Mouse (Mus musculus): Measurements from ENCODE around the gene Rgp1.
A peak's percentile ranks its signal among the peaks of the same experiment; 100 is the strongest.

Gene Rgp1

DNA sequence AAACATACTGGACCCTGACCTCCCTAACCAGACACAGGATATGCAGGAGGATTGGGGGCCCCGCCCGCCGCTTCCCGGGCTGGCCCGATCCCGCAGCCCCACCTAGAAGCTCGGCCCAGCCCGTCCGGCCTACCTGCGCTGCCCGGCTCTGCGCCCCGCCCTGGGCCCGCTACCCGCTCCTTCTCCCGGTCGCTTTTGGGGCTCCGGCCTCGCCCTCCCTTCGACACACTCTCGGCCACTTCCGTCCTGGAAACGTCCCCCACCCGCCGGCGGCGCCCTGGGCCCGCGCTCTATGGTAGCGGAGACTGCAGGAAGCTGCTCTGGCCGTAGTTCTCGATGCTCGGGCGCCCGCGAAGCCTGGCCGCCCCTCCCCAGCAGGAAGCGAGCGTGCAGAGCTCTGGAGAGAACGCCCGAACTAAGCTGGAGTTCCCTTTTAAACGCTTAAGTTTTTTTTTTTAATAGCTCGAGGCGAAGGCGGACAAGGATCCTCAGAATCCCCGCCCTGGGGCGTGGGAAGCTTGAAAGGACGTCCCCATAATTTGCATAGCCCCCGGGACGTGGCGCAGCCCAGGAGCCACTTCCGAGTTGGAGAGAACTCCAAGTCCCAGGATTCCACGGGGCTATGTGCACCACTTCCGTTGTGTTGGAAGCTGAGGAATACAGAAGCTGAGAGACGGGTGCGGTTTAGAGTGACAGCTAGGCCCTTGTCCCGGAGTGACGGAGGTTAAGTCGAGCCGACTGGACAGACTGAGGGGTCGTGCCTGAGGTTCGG is 16.3 kb upstream of the Rgp1 start, which contains the start of the genes Creb3 and Tln1:
Gene Creb3, plus strand, starts transcription at position 336 of the 772 bp plus-strand sequence.
Gene Tln1, minus strand, starts transcription at position 695 of the 772 bp plus-strand sequence.
- peak; percentile 89 to 90 for DNase-seq (ENCODE audit: low spot score in 2 of 2)

DNA sequence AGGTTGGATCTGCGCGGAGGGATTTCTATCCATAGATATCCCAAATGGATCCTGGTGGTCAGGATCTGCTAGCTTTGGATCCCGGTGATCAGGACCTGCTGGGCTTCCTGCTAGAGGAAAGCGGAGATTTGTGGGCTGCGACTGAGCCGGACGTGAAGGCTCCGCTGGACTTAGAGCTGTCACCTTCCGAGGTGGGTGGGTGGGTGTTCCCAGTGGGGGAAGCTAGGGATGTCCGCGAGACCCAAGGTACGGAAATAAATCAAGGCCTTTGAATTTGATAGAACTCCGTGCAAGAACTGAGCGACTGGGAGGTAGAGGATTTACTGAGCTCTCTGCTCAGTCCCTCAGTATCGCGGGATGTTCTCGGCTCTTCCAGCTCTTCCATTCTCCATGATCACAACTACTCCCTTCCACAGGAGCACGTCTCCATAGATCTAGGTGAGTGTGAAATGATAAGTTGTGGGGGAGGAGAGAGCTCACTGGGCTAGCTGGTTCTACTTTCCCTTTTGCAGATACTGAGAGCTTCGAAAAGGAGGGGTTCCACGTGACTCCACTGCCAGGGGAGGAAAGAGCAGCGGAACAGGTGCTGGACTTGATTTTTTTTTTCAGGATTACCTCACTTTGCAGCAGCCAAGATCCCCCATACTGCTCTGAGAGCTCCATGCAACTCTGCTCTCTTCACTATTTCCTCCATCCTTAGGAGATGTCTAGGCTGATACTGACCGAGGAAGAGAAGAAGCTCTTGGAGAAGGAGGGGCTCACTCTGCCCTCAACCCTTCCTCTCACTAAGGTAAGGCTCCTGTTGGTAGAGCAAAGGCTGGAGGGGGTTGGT is 15.5 kb upstream of the Rgp1 start:
- DNase-seq (ENCODE audit: low spot score in 2 of 2): no peak

DNA sequence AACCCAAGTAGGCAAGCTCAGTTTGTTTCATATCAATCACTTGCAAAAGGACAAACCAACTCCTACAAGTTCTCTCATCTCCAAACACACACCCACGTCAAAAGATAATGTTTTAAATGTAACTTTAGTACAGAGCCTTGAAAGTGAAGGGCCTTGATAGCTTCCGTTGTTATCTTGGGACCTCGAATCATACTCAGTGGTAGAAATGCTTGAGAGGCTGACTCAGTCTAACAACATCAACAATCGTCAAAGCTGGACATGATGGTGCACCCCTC is 15.0 kb upstream of the Rgp1 start:
- no peak for DNase-seq (ENCODE audit: low spot score in 2 of 2)

DNA sequence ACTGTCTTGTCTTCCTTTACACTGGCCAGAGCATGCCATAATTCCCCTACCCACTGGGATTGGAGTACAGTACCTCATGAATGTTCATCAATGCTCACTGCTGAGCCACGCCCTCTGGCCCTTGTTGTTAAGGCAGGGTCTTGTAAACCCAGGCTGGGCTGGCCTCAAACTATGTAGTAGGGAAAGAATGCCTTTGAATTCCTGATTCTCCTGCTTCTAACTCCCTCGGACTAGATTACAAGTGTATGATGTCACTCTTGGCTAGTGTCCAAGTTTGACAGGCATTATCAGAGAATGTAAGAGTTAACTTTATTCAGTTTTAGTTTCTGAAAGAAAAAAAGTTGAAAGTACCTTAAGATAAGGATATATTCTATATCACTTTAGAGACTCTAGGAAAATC is 14.3 kb upstream of the Rgp1 start:
- no peak for DNase-seq (ENCODE audit: low spot score in 2 of 2)

DNA sequence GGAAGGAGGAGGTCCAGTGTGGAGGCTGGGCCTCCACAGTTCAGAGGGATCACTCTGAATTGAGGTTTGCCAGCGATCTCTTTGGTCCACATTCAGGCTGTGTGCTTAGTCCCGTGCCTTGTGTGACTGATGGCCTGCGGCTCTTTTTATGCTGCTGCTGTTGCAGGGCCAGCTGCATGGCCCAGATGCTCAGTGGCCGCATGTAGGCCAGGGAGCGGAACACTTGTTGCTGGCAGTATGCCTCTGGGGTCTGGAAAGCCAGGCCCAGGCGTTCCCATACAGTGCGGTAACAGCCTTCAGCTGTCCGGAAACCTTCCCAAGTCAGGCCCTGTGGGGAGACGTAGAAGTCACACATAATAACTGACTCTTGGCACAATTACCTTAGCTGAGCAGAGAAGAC is 11.4 kb upstream of the Rgp1 start:
- no peak for DNase-seq (ENCODE audit: low spot score in 2 of 2)

DNA sequence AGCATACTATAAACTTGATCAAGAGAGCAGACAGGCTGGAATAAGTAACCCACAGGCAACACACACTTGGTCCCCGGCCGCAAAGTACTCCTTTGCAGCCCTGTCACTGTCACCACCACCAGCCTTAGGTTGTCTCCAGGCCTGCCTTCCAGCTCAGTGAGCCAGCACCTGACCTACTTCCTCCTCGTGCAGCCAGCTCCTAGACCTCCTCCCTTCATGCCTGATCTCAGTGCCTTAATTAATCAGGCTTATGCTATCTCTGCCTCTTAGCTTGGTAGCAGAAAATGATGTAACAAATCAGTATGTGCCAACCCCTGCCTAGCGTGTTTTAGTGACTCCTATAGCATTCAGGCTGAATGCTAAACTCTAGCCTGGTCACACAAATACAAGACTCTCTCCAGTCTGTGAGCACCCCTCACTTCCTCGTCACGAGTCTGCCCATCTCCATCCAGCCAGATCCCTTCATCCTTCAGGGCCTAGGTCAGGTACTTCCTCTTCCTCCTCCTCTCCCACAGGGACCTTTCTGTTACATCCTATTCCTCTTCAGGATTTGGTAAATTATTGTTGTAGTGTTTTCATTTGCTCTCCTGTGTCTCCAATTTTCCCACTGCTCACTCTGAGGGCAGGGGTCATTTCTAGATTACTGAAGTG is 7.0 kb upstream of the Rgp1 start:
- DNase-seq (ENCODE audit: low spot score in 2 of 2): no peak

DNA sequence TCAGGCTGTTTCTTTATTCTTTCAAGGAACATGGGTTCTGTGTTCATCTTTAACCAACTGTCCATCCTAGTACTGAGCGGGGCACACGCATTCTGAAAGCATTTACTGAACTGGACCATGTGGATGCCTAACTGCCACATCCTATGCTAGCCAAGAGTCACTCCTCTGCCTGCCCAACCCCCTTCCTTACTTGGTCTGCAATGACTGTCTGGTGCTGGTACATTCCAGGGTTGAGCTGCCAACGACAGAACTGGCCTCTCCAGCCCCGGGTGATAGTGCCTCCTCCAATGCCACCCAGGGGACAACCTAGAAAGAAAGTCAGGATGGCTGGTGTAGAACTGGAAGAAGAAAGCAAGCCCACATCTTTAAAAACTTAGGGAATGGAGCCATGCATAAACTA is 5.0 kb upstream of the Rgp1 start:
- no peak for DNase-seq (ENCODE audit: low spot score in 2 of 2)

DNA sequence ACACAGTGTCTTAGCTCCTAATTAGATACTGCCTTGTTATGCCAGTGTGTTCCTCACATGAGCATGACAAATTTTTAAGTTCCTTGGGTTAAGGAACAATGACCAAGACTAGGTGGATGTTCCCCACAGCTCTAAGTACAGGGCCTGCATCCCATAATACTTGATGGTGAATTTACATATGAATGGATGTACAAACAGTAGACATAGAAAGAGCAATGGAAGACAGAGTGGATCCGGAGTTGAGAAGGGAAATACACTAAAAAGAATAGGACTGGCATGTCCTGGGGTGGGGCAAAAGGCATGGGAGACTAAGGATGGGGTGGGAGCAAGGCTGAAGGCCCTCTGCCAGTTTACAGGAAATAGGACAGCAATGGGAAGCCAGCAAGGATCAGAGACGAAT is 3.2 kb upstream of the Rgp1 start:
- no peak for DNase-seq (ENCODE audit: low spot score in 2 of 2)

DNA sequence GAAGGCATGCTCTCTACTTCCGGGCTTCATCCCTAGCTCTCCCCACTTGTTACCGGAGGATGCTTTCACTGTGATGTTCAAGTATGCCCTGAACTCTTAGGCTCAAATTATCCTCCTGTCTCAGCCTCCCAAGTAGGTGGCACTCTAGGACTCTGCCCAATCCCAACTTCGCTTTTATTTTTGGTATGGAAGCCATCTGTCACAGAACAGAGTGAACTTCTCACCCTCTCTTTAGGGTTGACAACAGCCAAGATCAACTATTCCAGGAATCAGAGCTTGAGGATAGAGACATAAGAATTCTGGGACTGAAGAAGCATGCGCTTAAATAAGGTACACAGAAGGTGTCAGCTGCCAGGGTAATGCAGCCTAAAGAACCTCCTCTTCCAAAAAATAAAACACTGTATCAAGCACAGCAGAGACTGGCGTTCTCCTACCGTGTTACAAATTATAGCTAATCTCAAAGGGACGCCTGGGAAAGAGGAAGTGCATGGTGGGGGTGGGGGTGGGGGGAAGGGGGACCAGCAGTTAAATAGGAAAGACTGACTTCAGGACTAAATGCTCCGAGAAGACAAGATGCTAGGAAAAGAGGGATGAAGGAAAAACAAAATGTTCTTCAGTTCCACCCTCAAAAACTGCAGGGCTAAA is 1.2 kb upstream of the Rgp1 start:
- no peak for DNase-seq (ENCODE audit: low spot score in 2 of 2)

DNA sequence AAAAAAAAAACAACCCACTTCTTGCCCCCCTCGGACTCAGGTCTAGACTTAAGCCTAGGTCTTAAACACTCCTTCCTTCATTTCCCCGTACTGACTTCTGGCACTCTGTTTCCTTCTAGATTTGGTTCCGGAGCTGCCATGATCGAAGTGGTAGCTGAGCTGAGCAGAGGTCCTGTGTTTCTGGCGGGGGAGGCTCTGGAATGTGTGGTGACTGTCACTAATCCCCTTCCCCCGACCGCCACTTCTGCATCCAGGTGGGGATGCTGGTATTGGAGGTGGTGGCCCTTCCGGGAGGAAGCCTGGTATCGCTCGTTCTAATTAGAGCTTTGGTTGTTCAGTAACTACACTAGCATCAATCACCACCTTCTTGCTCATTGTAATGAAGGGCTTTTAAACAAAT is 741 bp downstream of the Rgp1 start:
- DNase-seq (ENCODE audit: low spot score in 2 of 2): no peak

DNA sequence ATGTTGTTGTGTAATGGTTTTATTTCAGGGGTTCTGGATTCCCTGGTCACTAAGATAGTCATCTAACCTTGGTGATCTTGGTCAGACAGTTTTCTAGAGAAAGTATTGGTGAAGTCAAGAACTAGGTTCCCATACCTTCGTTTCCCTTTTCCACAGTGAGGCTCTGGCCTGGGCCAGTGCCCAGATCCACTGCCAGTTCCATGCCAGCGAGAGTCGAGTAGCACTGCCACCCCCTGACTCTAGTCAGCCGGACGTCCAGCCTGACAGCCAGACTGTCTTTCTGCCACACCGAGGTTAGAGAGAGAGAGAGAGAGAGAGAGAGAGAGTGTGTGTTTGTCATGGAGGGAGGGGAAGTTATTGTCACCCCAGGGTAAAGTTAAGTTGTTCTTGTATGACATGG is 1.2 kb downstream of the Rgp1 start:
- DNase-seq (ENCODE audit: low spot score in 2 of 2): no peak

DNA sequence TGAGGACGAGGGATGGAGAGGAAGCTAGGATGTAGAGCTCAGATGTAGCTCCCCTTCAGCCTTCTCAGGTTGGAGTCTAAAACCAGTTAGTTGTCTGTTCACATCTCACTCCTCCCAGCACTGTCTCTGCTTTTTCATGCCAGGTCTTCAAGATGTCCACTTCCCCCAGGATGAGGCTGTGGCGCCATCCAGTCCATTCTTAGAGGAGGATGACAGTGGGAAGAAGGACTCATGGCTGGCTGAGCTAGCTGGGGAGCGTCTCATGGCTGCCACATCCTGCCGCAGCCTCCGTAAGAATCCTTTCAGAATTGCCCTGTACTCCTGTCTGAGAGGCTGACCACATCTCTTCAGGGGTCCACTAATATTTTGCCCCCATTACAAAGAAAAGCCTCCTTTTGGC is 2.2 kb downstream of the Rgp1 start:
- no peak for DNase-seq (ENCODE audit: low spot score in 2 of 2)

DNA sequence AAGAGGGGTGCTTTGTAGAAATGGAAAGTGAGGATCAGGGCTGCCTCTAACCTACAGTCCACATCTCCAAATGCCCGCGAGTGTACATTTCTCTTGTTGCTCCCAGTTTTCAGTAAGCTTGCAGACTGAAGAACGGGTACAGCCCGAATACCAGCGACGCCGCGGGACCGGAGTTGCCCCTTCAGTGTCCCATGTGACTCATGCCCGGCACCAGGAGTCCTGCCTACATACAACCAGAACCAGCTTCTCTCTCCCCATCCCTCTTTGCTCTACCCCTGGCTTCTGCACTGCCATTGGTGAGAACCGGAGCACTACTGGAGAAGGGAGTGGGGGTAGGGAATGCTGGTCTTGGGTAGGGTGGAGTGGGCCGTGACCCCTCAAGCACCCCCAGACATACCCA is 2.9 kb downstream of the Rgp1 start:
- DNase-seq (ENCODE audit: low spot score in 2 of 2): no peak

DNA sequence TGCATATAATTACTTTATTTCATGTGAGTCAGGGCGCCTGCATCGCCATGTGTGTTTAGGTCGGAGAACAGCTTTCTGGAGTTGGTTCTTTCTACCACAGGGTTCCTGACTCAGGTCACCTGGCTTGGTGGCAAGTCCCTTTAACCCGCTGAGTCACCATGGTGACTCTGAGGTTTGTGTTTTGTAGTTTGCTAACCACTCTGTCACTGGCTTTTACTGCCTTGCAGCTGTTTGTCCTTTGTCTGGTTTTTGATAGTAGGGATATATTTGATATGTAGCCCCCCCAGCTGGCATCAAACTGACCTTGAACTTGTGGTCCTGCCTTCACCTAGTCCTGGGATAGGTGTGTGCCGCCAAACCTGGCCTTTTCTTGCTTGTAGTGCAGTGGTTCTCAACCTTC is 3.7 kb downstream of the Rgp1 start:
- DNase-seq (ENCODE audit: low spot score in 2 of 2): no peak

DNA sequence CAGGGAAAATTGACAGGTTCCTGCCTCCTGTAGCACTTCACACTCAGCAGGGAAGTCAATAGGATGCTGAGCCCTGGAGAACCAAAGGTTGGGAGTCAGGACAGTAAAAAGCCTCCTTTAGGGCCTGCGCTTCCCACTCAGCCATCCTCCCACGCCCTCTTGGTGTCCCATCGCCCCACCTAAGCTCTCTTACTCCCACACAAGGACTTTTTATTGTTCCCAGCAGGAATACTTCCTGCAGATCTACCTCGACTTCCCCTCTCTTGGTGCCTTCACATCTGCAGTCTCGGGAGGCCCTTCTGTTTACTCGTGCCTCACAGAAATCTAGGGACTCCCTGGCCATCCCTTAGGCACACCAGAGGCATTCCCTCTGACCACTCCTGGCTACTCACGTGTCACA is 4.9 kb downstream of the Rgp1 start:
- DNase-seq (ENCODE audit: low spot score in 2 of 2): no peak

DNA sequence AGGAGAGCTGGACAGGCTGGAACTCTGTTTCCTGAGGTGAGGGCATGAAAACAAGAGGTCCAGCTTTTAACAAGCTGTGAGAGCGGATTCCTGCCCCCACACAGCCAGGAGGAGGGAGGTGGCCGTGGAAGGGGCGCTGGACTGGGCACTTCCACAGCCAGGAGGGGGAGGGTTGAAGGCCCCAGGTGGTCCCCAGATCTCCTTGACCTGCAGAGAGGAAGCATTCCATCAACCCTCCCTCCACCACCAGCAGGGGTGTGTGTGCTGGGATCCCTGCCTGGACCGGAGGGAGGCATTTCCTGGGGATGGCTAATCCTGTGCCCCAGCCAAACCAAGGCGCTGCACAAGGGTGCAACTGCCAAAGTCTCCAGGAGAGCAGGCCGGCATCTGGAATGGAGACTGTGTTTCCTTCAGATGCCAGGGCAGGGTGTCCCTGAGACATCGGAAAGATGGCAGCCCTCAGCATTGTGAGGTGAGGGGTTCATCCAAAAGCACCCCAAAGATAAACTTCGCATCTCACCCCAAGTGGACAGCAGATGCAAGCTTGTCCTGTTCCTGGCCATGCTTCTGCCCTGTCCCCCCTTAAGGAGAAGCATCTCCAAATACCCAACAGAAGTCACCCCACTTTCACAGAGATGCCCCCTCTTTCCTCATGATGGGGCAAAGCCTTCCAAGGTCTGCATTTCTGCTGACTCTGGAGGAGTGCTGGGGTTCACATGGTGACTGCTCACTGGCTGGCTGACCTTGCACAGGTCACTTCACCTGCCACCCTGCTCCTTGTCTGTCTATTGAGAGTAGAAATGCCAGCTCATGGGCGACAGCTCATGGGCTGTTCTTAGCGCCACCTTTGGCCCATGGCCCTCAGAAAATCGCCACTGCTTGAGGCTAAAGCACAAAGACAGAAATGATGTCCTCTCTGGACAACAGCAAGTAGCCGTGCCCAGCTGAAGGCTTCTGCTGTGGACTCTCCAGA is 6.2 kb downstream of the Rgp1 start, which contains the start of gene Msmp:
Gene Msmp, minus strand, starts transcription at position 51 of the 973 bp plus-strand sequence.
- DNase-seq (ENCODE audit: low spot score in 2 of 2): no peak

DNA sequence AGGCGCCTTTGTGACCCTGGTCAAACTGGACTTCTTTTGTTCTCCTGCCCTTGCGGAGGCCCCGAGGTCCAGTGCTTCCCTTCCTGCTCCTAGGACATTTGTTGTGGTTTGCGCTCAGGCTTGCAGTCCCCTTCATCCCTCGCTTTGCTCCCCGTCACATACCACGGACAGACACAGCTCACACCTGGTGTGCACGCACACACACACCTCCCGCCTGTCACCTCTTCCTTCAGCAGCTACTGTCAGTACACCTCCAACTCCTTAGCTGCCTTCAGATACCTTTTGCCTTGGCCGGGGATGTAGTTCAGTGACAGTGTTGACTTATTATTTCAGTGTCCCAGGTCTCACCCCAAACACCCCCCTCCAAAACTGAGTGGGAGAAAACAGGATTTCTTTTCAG is 7.2 kb downstream of the Rgp1 start:
- no peak for DNase-seq (ENCODE audit: low spot score in 2 of 2)

DNA sequence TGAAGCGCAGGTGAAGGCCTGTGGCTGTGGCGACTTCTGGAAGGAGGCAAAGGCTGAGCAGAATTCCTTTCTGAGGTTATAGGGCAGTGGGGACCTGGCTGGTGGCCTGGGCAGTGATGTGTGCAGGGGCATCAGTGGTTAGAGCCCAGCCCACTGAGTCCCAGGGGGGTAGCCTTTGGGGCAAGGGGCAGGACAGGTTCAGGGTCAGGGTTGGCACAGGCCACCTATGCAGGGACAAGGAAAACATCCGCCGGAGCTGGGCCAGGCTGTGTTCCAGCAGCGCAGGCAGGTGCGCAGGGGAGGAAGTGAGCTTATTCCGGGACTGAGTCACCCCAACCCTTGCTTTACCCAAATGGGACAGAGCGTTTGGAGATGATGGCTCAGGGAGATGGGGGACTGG is 7.9 kb downstream of the Rgp1 start:
- DNase-seq (ENCODE audit: low spot score in 2 of 2): no peak

DNA sequence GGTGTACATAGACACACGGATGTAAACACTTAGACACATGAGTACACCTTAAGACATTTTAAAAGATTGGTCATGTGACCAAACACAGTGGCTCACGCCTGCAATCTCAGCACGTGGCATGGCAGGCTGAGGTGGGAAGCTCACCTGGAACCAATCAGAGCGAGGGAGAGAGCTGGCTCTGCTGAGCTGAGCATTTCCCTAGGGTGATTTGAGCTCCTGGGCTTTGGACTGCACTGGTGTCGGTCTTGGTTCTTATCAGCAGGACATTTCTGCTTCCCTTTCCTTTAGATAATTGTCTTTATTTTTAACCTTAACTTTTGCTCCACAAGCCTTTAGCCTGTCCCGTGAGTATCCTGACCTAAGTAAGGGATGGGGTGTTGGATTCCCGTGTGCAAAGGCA is 9.2 kb downstream of the Rgp1 start:
- DNase-seq (ENCODE audit: low spot score in 2 of 2): no peak

DNA sequence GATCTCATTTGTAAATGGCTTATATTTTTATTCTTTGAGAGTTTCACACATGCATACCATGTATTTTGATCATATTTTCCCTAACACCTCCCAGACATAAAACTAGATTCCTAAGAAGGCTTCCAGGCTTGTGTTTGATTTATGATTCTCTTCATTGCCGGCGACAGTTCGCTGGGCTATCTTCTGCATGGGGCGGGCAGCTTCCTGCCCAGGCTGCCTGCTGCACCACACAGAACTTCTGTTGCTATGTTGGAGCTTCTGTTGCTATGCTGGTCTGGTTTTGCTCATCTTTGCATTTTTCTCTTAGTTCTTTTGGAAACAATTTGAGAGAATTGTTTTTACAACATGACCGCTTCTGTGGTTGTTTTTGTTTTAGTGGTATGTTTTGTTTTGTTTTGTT is 13.0 kb downstream of the Rgp1 start:
- DNase-seq (ENCODE audit: low spot score in 2 of 2): no peak

DNA sequence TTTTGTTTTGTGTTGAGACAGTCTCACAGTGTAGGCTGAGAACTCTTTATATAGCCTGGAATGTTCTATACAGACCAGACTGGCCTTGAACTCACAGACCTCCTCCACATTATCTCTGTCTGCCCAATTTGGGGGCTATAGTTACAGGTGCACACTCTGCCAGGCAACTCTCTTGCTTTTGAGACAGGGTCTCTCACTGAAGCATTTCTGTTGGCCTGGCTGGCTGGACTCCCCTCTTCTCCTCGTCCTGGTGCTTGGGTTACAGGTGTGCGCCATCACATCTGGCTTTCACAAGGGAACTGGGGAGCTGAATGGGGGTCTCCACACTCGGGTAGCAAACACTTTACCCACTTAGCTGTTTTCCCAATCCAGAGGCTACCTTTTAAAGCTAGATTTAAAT is 13.4 kb downstream of the Rgp1 start:
- no peak for DNase-seq (ENCODE audit: low spot score in 2 of 2)
